Mouse (Mus musculus) forebrain, embryonic 10.5 days (tissue): ENCODE results near the gene H3f3b. TPM values are rescaled to one million over a fixed set of nuclear protein-coding genes. Genes with fewer than 3 reads are reported as not detected.

Source experiments
- DNase-seq: peaks from one replicate; pipeline ENCODE4 v3.0.0-alpha.2; 2017; ENCODE audit warnings: low spot score; ENCODE audit errors: extremely low spot score
- H3K27ac ChIP-seq: fragments of 300-500 bp; sonication (generic); 2 replicates; pipeline ENCODE4 v1.5.1; 2016; ENCODE audit warnings: mild to moderate bottlenecking
- H3K27me3 ChIP-seq: fragments of 300-500 bp; sonication (generic); 2 replicates; pipeline ENCODE4 v1.6.1; 2016; ENCODE audit warnings: mild to moderate bottlenecking; ENCODE audit not compliant: poor library complexity, severe bottlenecking
- H3K36me3 ChIP-seq: fragments of 300-500 bp; sonication (generic); replicated peaks from 2 replicates; pipeline ENCODE4 v1.6.1; 2016; ENCODE audit warnings: mild to moderate bottlenecking, moderate library complexity
- H3K4me1 ChIP-seq: fragments of 300-500 bp; sonication (generic); 2 replicates; pipeline ENCODE4 v1.6.1; 2016
- H3K4me3 ChIP-seq: fragments of 300-500 bp; sonication (generic); 2 replicates; pipeline ENCODE4 v1.5.1; 2016; ENCODE audit warnings: mild to moderate bottlenecking, moderate library complexity
- H3K9me3 ChIP-seq: fragments of 300-500 bp; sonication (generic); 2 replicates; pipeline ENCODE4 v1.6.1; 2016; ENCODE audit warnings: mild to moderate bottlenecking, moderate library complexity
- WGBS: fragments of 180-500 bp; shearing (Covaris S2); methylation state at CpG from one replicate; pipeline ENCODE4 v1.1.7; 2016; 5-methylcytosine and 5-hydroxymethylcytosine counted together
- polyA plus RNA-seq: library from polyadenylated mRNA; unstranded; fragments of >200 nt; fragmentation: Nextera tagmentation; extraction: Ambion mirVana; gene quantifications from 2 replicates; pipeline ENCODE4 v1.2.1, GENCODE M21; 2016

Gene H3f3b
- polyA plus RNA-seq, 1 experiment from 2014 or later, result 1,610 TPM

DNA sequence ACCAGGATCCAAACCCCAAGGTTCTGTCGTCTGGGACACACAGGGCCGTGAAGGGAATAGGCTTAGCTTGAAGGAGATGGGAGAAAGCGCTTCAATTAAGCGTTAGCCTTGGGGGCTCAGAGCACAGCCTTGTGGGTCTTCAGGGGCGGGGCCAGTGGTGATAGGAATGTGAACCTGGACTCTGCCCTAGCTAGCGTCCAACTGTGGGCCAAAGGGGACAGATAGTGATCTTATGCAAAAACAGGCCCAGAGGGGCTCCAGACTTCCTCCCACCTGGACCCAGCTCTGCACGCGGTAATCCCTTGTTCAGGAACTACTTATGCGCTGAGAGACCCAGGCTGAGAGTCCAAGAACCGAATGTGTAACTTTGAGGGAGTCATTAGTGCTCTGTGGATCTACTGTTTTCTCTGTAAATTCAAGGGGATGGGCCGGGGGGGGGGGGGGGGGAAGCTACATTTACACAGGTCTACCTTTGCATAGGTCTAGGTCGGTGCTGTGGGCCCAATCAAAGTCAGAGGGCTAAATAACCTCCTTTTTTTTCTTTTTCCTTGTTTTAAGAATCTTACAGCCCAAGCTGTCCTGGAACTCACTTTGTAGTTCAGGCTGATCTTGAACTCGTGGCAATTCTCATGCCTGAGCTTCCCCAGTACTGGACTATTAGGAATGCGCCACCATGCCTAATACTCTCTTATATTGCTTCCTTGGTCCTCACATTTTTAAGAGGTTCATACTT is 16.1 kb downstream of the H3f3b start:
- no peaks in the 10 kb centered on the region for H3K9me3 ChIP-seq
- 21% methylated on average over 14 of the region's 14 CpGs for WGBS
- peak overlapping the region; percentile 73 for H3K4me3 ChIP-seq
- peak overlapping the region; percentile 94 for H3K27ac ChIP-seq
- H3K36me3 ChIP-seq, result peaks cover 43% of the 10 kb centered on the region
- H3K4me1 ChIP-seq, result peaks cover 50% of the 10 kb centered on the region
- no peaks in the 10 kb centered on the region for H3K27me3 ChIP-seq
- peak; percentile 48 for DNase-seq

DNA sequence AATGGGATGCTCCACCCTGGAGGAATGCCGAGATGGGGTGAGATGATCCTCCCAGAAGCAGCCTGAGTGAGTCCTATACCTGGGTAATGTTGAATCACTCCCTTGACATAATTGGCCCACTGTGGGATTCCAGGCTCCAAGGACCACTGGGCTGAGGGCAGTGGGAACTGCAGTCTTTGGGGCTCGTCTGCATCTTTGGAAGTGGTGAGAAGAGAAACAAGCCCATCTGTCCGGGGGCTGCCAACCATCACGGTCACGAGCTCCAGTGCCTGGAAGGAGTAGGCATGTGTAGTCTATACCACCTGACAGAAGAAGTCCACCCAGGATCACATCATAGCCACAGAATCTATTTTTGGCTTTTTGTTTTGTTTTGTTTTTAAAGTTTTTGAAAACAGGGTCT is 16.8 kb downstream of the H3f3b start:
- Histone ChIP-seq H3K36me3 (peaks cover 47% of the 10 kb centered on the region), H3K4me3 (no peak overlapping the region), H3K27me3 (0 out of 2 replicates have a peak, but pooled peaks cover under 1% of the 10 kb centered on the region), H3K4me1 (peaks cover 54% of the 10 kb centered on the region), H3K9me3 (no peaks in the 10 kb centered on the region), H3K27ac (peak overlapping the region; percentile 94; the same call in 1 of the 2 replicates)
- WGBS, result 84% methylated on average over 5 of the region's 5 CpGs
- DNase-seq, result no peak

DNA sequence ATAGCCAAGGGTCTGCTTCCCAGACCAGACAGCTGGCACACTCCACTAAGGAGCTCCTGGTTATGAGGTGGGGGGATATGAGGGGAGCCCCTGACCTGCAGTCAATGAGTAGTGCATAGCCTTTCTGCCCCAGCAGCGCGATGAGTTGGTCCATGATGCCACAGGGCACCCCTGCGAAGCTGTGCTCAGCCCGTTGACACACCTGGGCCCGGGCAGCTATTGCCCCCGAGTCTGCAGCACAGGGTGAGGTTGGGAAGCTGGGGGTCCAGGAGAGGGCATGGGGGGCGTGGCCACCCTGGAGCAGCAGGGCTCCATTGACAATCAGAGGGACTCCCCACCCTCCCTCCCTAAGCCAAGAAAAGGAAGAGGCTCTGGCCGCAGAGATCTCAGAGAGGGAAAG is 17.6 kb downstream of the H3f3b start:
- Histone ChIP-seq H3K4me3 (no peak overlapping the region), H3K27ac (0 out of 2 replicates have a peak overlapping the region, but pooled peaks have one; percentile 17), H3K27me3 (0 out of 2 replicates have a peak, but pooled peaks cover 7% of the 10 kb centered on the region), H3K4me1 (peaks cover 60% of the 10 kb centered on the region), H3K36me3 (peaks cover 47% of the 10 kb centered on the region), H3K9me3 (no peaks in the 10 kb centered on the region)
- no peak for DNase-seq
- 91% methylated on average over 8 of the region's 8 CpGs for WGBS

DNA sequence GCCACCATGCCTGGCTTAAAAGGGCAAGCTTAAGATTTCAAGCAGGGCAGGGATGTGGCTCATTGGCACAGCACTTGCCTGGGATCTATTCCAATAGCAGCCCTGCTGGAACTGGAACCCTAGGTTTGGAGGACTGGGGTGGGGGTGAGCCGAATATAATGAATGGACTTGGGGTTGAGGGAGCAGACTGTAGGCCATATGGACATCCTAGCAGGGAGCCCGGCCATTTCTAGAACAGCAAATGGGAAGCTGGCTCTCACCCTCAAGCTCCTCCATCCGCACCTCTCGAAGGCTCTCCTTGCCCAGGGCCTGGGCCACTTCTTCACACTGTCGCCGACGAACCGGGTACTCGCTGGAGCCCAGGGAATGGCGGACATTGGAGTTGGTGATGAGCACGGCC is 18.1 kb downstream of the H3f3b start:
- 94% methylated on average over 11 of the region's 11 CpGs for WGBS
- DNase-seq, result no peak
- H3K9me3 ChIP-seq, result no peaks in the 10 kb centered on the region
- no peak overlapping the region for H3K27ac ChIP-seq
- no peak overlapping the region for H3K4me3 ChIP-seq
- peaks cover 60% of the 10 kb centered on the region for H3K4me1 ChIP-seq
- peaks cover 47% of the 10 kb centered on the region for H3K36me3 ChIP-seq
- H3K27me3 ChIP-seq, result 0 out of 2 replicates have a peak, but pooled peaks cover 7% of the 10 kb centered on the region

DNA sequence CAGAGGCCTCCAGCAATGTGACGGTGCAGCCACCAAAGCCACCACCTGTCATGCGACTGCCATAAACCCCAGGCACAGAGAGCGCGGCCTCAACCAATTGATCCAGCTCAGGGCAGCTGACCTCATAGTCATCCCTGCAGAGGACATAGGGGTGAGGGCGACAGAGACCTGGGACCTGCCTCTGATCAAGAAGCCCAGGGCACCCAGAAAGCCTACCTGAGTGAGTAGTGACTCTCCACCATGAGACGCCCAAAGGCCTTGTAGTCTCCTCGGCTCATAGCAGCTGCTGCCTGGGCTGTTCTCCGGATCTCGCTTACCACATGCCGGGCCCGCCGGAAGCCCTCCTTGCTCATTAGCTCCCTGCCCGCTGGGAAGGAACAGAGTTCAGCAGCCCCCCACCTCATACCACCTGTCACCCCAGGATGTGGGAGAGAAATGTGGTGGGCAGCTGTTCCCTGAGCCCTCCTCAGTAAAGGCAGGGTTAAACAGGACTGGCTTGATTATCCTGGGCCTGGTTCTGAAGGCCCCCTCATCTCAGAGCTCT is 18.9 kb downstream of the H3f3b start:
- 0 out of 2 replicates have a peak, but pooled peaks cover 7% of the 10 kb centered on the region for H3K27me3 ChIP-seq
- 91% methylated on average over 13 of the region's 13 CpGs for WGBS
- no peaks in the 10 kb centered on the region for H3K9me3 ChIP-seq
- H3K27ac ChIP-seq, result 0 out of 2 replicates have a peak overlapping the region, but pooled peaks have one; percentile 8
- H3K4me3 ChIP-seq, result 0 out of 2 replicates have a peak overlapping the region, but pooled peaks have one; percentile 3
- peaks cover 65% of the 10 kb centered on the region for H3K4me1 ChIP-seq
- H3K36me3 ChIP-seq, result peaks cover 47% of the 10 kb centered on the region
- DNase-seq, result no peak

DNA sequence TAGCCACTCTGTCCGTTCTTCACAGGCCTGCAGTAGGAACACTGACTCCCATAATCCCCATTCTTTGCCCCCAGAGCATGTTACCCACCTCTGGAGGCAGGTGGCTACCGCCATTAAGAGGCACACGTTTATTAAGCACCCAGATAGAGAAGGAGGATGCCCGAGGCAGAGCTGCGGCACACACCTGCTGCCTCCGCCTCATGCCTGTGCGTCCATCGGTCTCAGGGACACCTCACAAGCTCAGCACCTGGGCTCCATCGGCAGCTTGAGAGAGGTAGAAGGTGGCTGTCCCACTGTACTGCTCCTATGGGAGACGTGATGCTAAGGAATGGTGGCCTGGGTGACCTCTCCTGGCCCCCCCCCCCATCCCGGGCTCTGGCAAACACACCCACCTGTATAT is 19.4 kb downstream of the H3f3b start:
- H3K4me1 ChIP-seq, result peaks cover 69% of the 10 kb centered on the region
- no peak overlapping the region for H3K4me3 ChIP-seq
- no peak overlapping the region for H3K27ac ChIP-seq
- H3K36me3 ChIP-seq, result peaks cover 47% of the 10 kb centered on the region
- WGBS, result 91% methylated on average over 11 of the region's 11 CpGs
- no peaks in the 10 kb centered on the region for H3K9me3 ChIP-seq
- DNase-seq, result no peak
- 0 out of 2 replicates have a peak, but pooled peaks cover 7% of the 10 kb centered on the region for H3K27me3 ChIP-seq

DNA sequence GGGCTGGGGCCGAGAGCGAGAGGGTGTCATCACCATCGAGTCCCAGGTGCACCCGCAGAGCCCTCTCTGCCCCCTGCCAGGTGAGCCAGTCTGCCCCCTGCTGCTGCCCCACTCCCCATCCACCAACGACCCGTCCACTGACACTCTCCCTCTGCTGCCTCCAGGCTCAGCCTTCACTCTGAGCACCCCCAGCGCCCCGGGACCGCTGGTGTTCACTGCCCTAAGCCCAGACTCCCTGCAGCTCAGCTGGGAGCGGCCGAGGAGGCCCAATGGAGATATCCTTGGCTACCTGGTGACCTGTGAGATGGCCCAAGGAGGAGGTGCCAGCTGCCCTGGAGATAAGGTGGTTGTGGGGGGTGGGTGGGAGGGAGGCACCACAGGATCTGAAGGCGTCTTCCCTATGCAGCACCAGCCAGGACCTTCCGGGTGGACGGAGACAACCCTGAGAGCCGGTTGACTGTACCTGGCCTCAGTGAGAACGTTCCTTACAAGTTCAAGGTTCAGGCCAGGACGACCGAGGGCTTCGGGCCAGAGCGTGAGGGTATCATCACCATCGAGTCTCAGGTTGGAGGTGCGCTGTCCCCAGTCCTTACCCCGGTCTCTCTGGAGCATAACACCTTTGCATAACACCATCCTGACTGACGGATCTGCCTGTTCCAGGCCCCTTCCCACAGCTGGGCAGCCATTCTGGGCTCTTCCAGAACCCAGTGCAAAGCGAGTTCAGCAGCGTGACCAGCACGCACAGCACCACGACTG is 20.5 kb downstream of the H3f3b start:
- Histone ChIP-seq H3K27ac (no peak overlapping the region), H3K36me3 (peaks cover 47% of the 10 kb centered on the region), H3K4me1 (peaks cover 59% of the 10 kb centered on the region), H3K4me3 (no peak overlapping the region), H3K9me3 (no peaks in the 10 kb centered on the region; the same call in 1 of the 2 replicates), H3K27me3 (0 out of 2 replicates have a peak, but pooled peaks cover 7% of the 10 kb centered on the region)
- whole genome bisulfite sequencing, result 88% methylated on average over 28 of the region's 28 CpGs
- DNase-seq, result no peak

DNA sequence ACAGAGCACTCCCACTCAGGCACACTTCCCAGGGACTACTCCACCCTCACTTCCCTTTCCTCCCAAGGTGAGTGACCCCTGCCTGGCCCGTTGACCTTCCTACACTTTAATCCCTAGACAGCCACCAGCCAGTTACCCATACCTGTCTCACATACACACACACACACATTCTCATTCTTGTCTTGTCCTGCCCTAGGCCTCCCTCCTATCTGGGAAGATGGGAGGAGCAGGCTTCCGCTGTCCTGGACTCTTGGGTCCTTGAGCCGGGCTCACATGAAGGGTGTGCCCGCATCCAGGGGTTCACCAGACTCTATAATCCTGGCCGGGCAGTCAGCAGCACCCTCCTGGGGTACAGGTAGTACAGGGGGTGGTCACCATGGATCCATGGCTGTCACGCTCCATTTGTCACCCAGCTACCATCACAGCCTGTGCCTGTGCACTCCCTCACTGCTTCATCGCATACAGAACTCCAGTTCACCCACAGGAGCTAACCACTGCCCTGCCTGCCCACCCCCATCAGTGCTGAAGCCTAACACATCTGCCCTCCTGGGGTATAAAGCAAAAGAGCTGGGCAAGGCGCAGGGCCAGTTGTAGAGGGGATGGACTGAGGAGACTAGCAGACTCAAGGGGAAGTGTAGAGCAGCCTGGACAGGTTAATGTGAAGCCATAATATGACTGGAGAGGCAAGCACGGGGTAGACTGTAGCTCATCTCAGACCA is 21.9 kb downstream of the H3f3b start:
- DNase-seq, result no peak
- peaks cover 46% of the 10 kb centered on the region for H3K36me3 ChIP-seq
- 66% methylated on average over 9 of the region's 9 CpGs for WGBS
- no peaks in the 10 kb centered on the region; the same call in 1 of the 2 replicates for H3K9me3 ChIP-seq
- peak overlapping the region; percentile 84 for H3K27ac ChIP-seq
- 0 out of 2 replicates have a peak, but pooled peaks cover 7% of the 10 kb centered on the region for H3K27me3 ChIP-seq
- peak overlapping the region; percentile 55 for H3K4me3 ChIP-seq
- peaks cover 54% of the 10 kb centered on the region for H3K4me1 ChIP-seq

DNA sequence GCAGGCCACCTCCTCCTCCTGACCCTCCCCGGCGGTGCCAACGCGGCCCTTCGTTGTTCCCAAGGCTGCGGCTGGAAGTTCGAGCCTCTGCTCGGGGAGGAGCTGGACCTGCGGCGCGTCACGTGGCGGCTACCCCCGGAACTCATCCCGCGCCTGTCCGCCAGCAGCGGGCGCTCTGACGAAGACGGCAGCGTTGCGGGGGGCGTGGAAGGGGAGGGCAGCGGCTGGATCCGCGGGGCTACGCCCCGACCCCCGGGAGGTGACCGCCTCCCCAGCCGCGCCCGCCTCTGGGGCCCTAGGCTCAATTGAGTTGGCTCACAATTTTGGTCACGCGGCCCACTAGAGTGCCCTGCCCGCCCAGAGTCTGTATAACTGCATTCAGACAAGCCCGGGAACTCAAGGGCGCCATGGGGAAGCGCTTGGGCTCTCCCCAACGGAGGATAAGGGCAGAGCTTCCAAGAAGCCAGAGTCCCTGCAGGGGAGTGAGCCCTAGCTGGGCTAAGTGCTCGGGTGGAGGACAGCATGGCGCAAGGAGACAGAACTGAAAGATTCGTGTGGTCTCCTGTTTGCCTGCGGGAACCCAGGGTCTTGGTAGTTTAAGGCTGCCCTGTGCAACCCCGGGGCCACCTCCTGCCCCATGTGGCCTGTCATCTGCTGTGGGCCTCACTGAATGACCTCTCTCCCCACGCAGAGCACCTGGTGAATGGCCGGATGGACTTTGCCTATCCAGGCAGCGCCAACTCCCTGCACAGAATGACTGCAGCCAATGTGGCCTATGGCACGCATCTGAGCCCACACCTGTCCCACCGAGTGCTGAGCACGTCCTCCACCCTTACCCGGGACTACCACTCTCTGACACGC is 22.7 kb downstream of the H3f3b start:
- peaks cover 54% of the 10 kb centered on the region for H3K4me1 ChIP-seq
- H3K9me3 ChIP-seq, result no peaks in the 10 kb centered on the region; the same call in 1 of the 2 replicates
- H3K4me3 ChIP-seq, result peak overlapping the region; percentile 55
- peaks cover 11% of the 10 kb centered on the region for H3K27me3 ChIP-seq
- peaks cover 38% of the 10 kb centered on the region for H3K36me3 ChIP-seq
- WGBS, result 6% methylated on average over 54 of the region's 54 CpGs
- DNase-seq, result peak; percentile 82
- peak overlapping the region; percentile 84 for H3K27ac ChIP-seq

DNA sequence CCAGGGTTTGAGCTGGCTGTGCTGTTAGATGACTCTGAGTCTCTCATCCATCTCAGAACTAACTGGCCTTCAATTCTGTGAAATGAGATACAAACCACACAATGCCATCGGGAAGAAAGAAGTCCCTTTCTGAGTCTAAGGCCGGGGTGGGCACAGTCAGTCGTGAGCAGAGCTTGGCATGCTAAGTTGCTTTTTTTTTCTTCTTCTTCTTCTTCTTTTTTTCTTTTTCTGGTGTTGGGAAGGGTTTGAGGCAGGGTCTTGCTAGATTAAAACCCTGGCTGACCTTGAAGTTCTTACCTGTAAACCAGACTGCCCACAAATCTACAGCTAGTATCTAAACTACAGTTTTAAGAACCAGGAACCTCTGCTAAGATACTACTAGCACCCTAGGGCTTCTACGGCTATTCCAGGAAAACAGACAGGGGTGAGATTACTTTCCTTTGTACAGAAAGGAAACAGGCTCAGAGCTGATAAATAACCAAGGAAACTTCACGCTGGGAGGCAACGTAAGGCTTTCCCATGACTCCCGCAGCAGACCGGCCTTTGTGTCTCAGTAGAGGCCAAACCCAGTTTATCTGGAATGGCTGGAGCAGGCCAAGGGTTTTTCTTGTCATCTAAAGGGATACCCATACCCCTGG is 23.5 kb downstream of the H3f3b start:
- peaks cover 30% of the 10 kb centered on the region for H3K36me3 ChIP-seq
- 40% methylated on average over 8 of the region's 8 CpGs for WGBS
- peak overlapping the region; percentile 84 for H3K27ac ChIP-seq
- H3K4me1 ChIP-seq, result peaks cover 58% of the 10 kb centered on the region
- peaks cover 16% of the 10 kb centered on the region for H3K27me3 ChIP-seq
- H3K9me3 ChIP-seq, result no peaks in the 10 kb centered on the region; the same call in 1 of the 2 replicates
- H3K4me3 ChIP-seq, result peak overlapping the region; percentile 55
- no peak for DNase-seq

DNA sequence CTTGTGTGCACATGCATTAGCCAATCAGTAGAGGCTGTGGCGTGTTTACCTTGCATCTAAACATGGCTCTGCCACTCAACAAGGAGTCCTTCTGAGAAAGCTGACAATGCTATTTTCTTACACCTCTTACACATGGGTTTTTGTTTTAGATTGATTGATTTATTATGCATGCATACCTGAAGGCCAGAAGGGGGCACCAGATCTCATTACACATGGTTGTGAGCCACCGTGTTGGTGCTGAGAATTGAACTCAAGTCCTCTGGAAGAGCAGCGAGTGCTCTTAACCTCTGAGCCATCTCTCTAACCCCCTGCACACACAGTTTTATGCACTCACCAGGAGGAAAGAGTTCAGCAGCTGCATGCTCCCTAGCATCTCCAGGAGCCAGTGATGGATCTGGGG is 24.9 kb downstream of the H3f3b start:
- Histone ChIP-seq H3K36me3 (peaks cover 16% of the 10 kb centered on the region), H3K4me1 (peaks cover 52% of the 10 kb centered on the region), H3K27me3 (peaks cover 16% of the 10 kb centered on the region), H3K9me3 (no peaks in the 10 kb centered on the region; the same call in 1 of the 2 replicates), H3K4me3 (no peak overlapping the region), H3K27ac (no peak overlapping the region)
- 83% methylated on average over 3 of the region's 3 CpGs for WGBS
- DNase-seq, result no peak
